Mouse (Mus musculus): ENCODE measurements at regions not wholly inside any gene's neighbourhood (a gene's known extent, or its start where the extent isn't known, plus 50 kb on each side); places are given as distances from the start of the nearest gene placed in this dataset.

- in situ Hi-C loops (cut with MboI, MseI): loop anchor here (5.0 kb wide), 1 partner anchor 48 kb away; no protein-coding TSS in a partner anchor
Observed at GRCm38 (mm10) chrX:122744496-122744895, 285.0 kb downstream of the Gm17521 start.

- in situ Hi-C loops (cut with MboI, MseI): no loop called here
Observed at GRCm38 (mm10) chrX:122719949-122720348, 309.5 kb downstream of the Gm17521 start.

All from T-helper 1 cell (primary cell).